Mouse (Mus musculus): ENCODE measurements around the gene Pitpnc1.

Pitpnc1 gene

DNA sequence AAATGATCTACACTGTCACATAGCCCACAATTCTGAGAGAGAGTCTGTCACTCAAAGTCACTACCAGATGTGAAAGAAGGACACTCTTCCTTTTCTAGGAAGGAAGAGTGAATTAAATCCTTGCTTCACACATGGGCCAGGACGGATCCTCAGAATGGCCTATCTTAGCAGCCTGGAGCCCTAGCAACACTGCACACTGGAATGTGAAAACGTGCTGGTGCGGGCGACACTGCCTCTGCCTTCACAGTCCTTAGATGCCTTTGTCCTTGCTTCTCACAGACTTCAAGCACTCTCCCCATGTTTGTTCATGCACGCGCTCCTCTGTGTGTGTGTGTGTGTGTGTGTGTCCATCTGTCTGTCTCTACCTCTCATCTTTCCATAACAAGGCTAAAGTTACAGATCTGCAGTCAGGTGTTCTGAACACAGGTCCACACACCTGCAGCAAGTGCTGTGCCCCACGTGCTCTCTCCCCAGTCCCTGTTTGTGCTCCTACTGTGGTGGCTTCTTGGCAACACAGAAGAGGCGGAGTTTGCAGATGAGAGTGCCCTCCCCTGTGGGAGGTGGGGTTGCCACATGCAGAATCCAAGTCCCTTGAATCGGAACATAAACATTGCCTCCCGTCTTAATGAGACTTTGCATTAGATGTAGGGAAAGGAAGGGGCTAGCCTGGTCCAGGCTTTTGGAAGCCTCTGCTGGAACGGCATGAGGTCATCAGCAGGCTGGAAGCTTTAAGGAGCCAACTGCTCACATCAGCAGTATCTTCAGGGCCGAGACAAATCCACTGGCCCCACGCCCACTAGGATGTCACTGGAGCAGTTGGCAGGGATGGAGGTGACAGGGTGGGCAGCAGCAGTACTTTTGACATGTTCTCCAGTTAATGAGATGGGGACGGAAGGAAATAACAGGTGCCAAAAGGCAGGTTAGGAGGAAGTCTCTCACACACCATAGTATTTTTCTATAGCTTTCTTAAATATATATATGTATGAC is 144.5 kb downstream of the Pitpnc1 start:
- H3K36me3 ChIP-seq (ENCODE audit: insufficient read depth, low read length) = peaks cover 82% of the 10 kb centered on the region
- peaks cover 59% of the 10 kb centered on the region for H3K4me1 ChIP-seq (replicated peaks; ENCODE audit: low read depth, low read length)
- no peaks in the 10 kb centered on the region for H3K27me3 ChIP-seq (ENCODE audit: insufficient read depth, low read length)
- no peaks in the 10 kb centered on the region for H3K9me3 ChIP-seq (ENCODE audit: low read length)
- H3K4me3 ChIP-seq (replicated peaks; ENCODE audit: low read length) = no peak overlapping the region
- TF ChIP-seq POU5F1 (IDR thresholded peaks at IDR 0.05; ENCODE audit: borderline replicate concordance, low read length) = no peak
- TF ChIP-seq NANOG (IDR thresholded peaks at IDR 0.05; ENCODE audit: borderline replicate concordance, low read length) = no peak
- TF ChIP-seq CTCF (conservative IDR thresholded peaks at IDR 0.05; ENCODE audit: low read length) = no peak

DNA sequence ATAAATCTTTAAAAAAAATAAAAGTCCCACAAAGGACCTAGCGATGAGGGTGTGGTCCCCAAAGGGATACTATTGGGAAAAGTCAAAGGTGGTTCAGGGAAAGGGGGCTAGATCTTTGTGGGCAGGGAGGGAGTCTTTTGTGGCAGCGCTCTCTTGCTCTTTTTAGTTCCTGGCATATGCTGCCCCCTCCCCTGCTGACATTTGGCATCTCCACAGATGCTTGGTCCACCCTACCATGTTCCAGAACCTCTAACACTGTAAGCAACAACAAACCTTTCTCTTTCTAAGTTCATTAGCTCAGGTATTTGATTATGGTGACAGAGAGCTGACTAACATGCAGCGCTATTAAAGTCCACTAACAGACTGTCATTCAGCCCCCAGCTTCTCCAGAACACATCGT is 145.3 kb downstream of the Pitpnc1 start:
- TF ChIP-seq POU5F1 (IDR thresholded peaks at IDR 0.05; ENCODE audit: borderline replicate concordance, low read length) (no peak), CTCF (conservative IDR thresholded peaks at IDR 0.05; ENCODE audit: low read length) (no peak), NANOG (IDR thresholded peaks at IDR 0.05; ENCODE audit: borderline replicate concordance, low read length) (no peak)
- no peaks in the 10 kb centered on the region for H3K27me3 ChIP-seq (ENCODE audit: insufficient read depth, low read length)

DNA sequence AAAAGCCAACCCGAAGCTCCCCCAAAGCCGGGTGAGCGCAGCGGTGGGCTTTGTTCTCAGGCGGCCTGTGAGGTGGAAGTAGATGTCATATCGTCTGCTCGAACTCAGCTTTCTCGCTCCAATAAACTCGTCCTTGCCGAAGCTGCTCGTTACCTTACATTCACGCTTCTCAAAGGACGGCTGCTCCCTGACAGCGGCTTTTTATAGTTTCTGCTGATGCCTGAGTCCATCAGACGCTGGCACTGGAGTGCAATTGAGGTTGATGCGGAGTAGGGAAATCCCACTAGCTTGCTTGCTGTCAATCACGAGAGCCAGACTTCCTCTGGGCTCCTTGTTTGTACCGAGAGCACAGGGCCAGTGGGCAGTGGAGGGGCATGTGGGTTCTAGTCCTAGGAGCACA is 147.3 kb downstream of the Pitpnc1 start:
- Histone ChIP-seq H3K4me3 (replicated peaks; ENCODE audit: low read length) (no peak overlapping the region), H3K4me1 (replicated peaks; ENCODE audit: low read depth, low read length) (peaks cover 79% of the 10 kb centered on the region), H3K27me3 (ENCODE audit: insufficient read depth, low read length) (no peaks in the 10 kb centered on the region), H3K36me3 (ENCODE audit: insufficient read depth, low read length) (peaks cover 74% of the 10 kb centered on the region), H3K9me3 (ENCODE audit: low read length) (no peaks in the 10 kb centered on the region)
- TF ChIP-seq POU5F1 (IDR thresholded peaks at IDR 0.05; ENCODE audit: borderline replicate concordance, low read length) = no peak
- no peak for TF ChIP-seq CTCF (conservative IDR thresholded peaks at IDR 0.05; ENCODE audit: low read length)
- no peak for TF ChIP-seq NANOG (IDR thresholded peaks at IDR 0.05; ENCODE audit: borderline replicate concordance, low read length)

More for the DNA sequence above, 145.3 kb downstream of the Pitpnc1 start:
- H3K36me3 ChIP-seq (ENCODE audit: insufficient read depth, low read length) = peaks cover 74% of the 10 kb centered on the region
- H3K9me3 ChIP-seq (ENCODE audit: low read length) = no peaks in the 10 kb centered on the region
- peaks cover 65% of the 10 kb centered on the region for H3K4me1 ChIP-seq (replicated peaks; ENCODE audit: low read depth, low read length)
- H3K4me3 ChIP-seq (replicated peaks; ENCODE audit: low read length) = no peak overlapping the region

DNA sequence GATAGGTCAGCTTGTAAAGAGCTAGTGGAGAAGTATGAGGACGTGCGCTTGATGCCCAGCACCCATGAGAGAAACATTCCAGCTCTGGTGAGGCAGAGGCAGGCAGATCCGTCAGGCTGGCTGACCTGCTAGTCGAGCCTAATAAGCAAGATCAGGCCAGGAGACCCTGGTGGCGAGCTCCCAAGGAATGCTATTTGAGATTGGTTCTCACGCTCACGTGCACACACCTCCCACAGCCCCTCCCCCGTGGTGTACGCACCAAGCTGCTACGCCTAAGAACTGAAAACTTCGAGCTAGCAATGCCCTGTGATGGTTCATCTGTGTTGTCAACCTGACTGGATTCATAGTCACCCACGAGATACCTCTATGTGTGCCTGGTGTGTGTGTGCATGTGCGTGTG is 148.3 kb downstream of the Pitpnc1 start:
- H3K9me3 ChIP-seq (ENCODE audit: low read length) = no peaks in the 10 kb centered on the region
- H3K4me3 ChIP-seq (replicated peaks; ENCODE audit: low read length) = peak overlapping the region; percentile 35
- H3K4me1 ChIP-seq (replicated peaks; ENCODE audit: low read depth, low read length) = peaks cover 79% of the 10 kb centered on the region
- peaks cover 73% of the 10 kb centered on the region for H3K36me3 ChIP-seq (ENCODE audit: insufficient read depth, low read length)
- TF ChIP-seq CTCF (conservative IDR thresholded peaks at IDR 0.05; ENCODE audit: low read length) (no peak), NANOG (IDR thresholded peaks at IDR 0.05; ENCODE audit: borderline replicate concordance, low read length) (no peak), POU5F1 (IDR thresholded peaks at IDR 0.05; ENCODE audit: borderline replicate concordance, low read length) (no peak)
- H3K27me3 ChIP-seq (ENCODE audit: insufficient read depth, low read length) = no peaks in the 10 kb centered on the region

DNA sequence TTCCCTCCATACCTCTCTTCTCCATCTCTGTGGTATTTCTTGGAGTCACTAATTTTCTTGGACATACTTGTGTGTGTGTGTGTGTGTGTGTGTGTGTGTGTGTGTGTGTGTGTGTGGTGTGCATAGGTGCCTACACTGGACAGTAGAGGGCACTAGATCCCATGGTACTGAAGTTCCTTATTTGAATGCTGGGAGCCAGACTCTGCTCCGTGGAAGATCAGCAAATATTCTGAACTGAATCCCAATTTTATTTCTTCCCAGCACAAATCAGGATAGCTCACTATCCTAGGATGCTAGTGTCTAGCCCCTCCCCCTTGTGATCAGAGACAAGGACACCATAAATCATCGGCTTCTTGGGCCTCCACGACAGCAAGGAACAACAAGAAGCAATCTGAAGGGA is 148.7 kb downstream of the Pitpnc1 start:
- H3K4me1 ChIP-seq (replicated peaks; ENCODE audit: low read depth, low read length) = peaks cover 76% of the 10 kb centered on the region
- peaks cover 71% of the 10 kb centered on the region for H3K36me3 ChIP-seq (ENCODE audit: insufficient read depth, low read length)
- H3K27me3 ChIP-seq (ENCODE audit: insufficient read depth, low read length) = no peaks in the 10 kb centered on the region
- TF ChIP-seq NANOG (IDR thresholded peaks at IDR 0.05; ENCODE audit: borderline replicate concordance, low read length) = no peak
- TF ChIP-seq POU5F1 (IDR thresholded peaks at IDR 0.05; ENCODE audit: borderline replicate concordance, low read length) = no peak
- TF ChIP-seq CTCF (conservative IDR thresholded peaks at IDR 0.05; ENCODE audit: low read length) = peak; percentile 55
- H3K4me3 ChIP-seq (replicated peaks; ENCODE audit: low read length) = peak overlapping the region; percentile 35
- H3K9me3 ChIP-seq (ENCODE audit: low read length) = no peaks in the 10 kb centered on the region

DNA sequence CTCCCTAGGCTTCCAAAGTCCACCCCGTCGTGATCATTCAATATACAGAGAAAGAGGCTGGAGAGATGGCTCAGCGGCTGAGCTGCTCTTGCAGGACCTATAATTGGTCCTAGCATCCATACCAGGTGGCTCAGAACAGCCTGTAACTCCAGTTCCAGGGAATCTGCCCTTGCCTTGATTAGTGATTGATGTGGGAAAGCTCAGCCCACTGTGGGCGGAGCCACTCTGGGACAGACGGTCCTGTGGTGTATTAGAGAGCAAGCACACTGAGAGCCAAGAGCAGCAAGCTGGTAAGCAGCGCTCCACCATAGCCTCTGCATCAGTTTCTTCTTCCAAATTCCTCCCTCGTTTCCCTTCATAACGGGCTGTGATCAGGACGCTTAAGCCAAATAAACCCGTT is 150.6 kb downstream of the Pitpnc1 start:
- Histone ChIP-seq H3K27me3 (ENCODE audit: insufficient read depth, low read length) (no peaks in the 10 kb centered on the region), H3K9me3 (ENCODE audit: low read length) (no peaks in the 10 kb centered on the region), H3K4me1 (replicated peaks; ENCODE audit: low read depth, low read length) (peaks cover 80% of the 10 kb centered on the region), H3K36me3 (ENCODE audit: insufficient read depth, low read length) (peaks cover 74% of the 10 kb centered on the region), H3K4me3 (replicated peaks; ENCODE audit: low read length) (no peak overlapping the region)
- TF ChIP-seq POU5F1 (IDR thresholded peaks at IDR 0.05; ENCODE audit: borderline replicate concordance, low read length) = no peak
- TF ChIP-seq NANOG (IDR thresholded peaks at IDR 0.05; ENCODE audit: borderline replicate concordance, low read length) = no peak
- no peak for TF ChIP-seq CTCF (conservative IDR thresholded peaks at IDR 0.05; ENCODE audit: low read length)

DNA sequence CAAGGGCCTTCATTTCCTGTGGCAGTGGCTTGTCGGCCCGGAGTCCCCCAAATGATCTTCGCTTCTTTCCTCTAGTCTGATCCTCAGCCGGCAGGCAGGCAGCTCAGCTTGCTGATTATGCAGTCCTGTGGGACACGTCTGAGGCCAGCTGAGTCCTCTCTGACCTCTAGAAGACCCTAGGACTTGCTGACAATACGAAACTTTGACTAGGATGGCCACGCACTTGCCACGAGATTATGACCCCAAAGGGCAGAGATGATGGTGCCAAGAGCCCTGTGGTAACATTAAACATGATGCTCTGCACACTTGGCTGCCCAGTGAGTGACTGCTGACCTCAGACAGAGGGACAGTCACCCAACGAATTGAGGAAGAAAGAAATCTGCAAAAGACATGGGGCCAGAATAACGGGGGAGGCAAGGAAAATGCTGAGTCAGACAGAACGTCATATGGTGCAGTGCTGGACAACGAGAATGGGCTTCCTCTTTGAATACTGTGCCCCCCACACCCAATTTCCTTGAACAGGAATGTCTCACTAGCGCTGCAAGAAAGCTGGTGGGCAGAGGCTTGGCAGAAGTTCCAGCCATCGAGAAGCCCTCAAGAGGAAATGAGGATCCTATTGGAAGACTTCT is 152.7 kb downstream of the Pitpnc1 start:
- TF ChIP-seq POU5F1 (IDR thresholded peaks at IDR 0.05; ENCODE audit: borderline replicate concordance, low read length) = no peak
- no peak for TF ChIP-seq NANOG (IDR thresholded peaks at IDR 0.05; ENCODE audit: borderline replicate concordance, low read length)
- TF ChIP-seq CTCF (conservative IDR thresholded peaks at IDR 0.05; ENCODE audit: low read length) = no peak
- no peak overlapping the region for H3K4me3 ChIP-seq (replicated peaks; ENCODE audit: low read length)
- H3K27me3 ChIP-seq (ENCODE audit: insufficient read depth, low read length) = no peaks in the 10 kb centered on the region
- H3K4me1 ChIP-seq (replicated peaks; ENCODE audit: low read depth, low read length) = peaks cover 64% of the 10 kb centered on the region
- no peaks in the 10 kb centered on the region for H3K9me3 ChIP-seq (ENCODE audit: low read length)
- peaks cover 76% of the 10 kb centered on the region for H3K36me3 ChIP-seq (ENCODE audit: insufficient read depth, low read length)

DNA sequence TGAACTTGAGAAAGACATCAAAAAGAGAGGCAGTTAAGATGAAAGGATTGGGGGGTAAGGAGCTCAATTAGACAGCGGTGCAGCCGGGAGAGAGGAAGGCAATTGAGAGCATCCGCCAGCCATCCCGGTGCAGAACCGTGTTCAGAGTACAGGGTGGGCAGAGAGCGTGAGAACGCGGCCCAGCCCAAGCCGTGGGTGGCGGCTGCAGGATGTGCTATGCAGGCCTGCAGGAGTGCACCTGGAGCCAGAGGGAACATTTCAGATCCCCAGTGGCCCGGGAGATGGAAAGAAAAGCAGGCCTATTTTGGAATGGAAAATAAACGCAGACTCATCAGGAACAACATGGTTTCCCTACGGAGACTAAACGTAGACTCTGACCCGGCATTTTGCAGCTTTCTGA is 155.0 kb downstream of the Pitpnc1 start:
- Histone ChIP-seq H3K36me3 (ENCODE audit: insufficient read depth, low read length) (peaks cover 70% of the 10 kb centered on the region), H3K27me3 (ENCODE audit: insufficient read depth, low read length) (no peaks in the 10 kb centered on the region), H3K9me3 (ENCODE audit: low read length) (no peaks in the 10 kb centered on the region), H3K4me3 (replicated peaks; ENCODE audit: low read length) (no peak overlapping the region), H3K4me1 (replicated peaks; ENCODE audit: low read depth, low read length) (peaks cover 57% of the 10 kb centered on the region)
- no peak for TF ChIP-seq NANOG (IDR thresholded peaks at IDR 0.05; ENCODE audit: borderline replicate concordance, low read length)
- TF ChIP-seq CTCF (conservative IDR thresholded peaks at IDR 0.05; ENCODE audit: low read length) = no peak
- no peak for TF ChIP-seq POU5F1 (IDR thresholded peaks at IDR 0.05; ENCODE audit: borderline replicate concordance, low read length)

All from E14TG2a.4 (cell line).